Mouse (Mus musculus) embryo, embryonic 10 days (tissue): ENCODE measurements around the gene Csf2ra.
"Not testable (repeated sequence)": the region's sequence is repeated elsewhere in the genome, so short reads cannot be mapped to it uniquely, and the experiment has no call there.

Source experiments
- DNase-seq: peaks from one replicate; pipeline ENCODE4 v3.0.0-alpha.2; 2015; ENCODE audit warnings: low spot score

The Csf2ra gene

DNA sequence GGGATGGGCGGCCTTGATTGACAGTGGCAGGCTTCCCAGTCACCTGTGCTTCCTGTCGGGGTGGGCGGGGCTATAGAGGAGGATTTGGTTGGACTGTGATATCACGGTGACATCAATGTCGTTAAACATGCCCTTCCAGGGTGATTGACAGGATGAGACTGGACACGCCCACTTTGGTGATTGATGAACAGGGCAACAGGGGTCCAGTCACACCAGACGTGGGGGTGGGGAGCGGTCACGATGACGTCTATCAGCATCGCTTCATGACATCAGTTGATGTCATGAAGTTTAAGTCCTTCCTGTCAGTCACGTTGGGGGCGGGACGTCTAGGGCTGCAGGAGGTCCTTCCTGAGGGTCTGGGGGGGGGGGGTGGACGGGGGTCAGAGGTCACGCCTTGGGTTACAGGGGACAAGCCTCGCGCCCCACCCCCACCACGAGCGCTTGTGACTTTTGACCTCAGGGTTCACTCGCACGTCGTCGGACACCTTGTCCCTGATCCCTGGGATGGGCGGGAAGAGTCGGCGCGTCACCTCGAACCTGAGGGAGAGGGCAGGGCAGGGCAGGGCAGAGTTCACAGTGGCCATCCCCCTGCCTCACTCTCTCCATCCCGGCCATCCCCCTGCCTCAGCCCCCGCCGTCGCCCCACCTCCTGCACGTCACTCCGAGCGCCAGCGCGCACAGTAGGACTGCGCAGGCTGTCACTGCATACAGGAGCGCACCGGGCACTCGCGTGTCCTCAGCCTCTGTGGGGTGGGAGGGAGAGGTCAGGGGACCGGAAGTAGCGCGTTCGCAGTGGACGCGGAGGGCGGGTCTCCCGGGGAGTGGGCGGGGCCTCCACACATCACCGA, 3.3 kb downstream of the Csf2ra start:
- peak; percentile 25 for DNase-seq

DNA sequence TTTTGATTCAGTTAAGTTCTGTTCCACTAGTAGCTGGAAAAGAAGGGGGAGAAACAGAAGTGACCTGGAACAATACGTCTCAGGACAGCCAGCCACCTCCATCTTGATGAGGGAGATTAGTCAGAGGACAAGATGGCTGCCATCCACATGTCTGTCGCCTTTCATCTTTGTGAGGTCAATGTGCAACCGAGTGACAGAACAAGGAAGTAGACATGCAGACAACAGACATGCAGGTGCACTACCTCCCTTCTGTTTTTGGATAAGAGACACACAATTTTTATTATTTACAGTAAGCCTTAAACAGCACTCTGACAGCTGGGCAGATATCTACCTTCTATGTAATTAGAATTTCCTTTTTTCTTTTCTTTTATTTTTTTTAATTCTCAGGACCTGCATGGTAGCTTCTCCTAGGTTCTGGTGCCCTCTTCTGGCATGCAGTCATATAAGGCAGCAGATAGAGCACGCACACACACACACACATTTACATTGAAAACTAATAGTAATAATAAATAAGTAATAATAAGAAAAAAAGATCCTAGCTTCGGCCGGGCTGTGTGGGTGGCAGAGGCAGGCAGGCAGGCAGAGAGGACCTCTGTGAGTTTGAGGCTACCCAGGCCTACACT, 4.4 kb downstream of the Csf2ra start:
- DNase-seq, result peak; percentile 35

DNA sequence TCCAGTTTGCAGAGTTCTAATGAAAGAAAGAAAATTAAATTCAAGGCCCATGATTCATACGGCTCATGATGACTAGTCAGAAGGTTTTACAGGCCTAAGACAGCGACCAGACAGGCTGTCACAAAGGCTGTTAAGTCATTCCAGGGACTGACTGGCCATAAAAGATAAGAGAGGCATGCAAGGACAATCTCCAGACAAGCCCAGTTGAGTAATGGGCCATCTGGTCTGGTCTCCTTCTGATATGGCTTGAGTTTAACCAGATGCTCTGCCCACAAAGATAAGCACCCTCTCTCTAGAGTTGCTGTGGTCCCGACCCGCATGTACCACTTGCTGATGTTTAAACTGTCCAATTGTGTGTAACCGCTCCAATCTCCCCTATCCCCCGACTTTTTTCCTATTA, 20.7 kb downstream of the Csf2ra start:
- not testable (repeated sequence) for DNase-seq

DNA sequence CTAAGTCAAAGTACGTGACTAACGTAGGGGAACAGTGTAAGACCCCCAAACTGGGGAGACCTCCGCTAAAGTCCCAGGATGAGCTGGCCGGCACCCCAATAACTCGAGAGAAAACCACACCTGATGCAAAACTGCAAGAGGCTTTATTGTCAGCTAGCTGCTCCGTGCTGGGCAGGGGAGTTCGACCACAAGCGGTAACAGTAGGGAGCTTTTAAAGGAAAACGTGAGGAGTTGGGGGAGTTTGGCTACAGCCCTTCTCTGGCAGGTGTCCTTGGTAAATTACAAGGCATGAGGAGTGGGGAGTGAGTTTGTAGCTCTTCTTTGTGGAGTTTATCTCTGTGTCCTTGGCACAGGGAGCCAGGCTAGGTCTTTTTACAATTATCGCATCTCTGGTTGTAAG, 28.4 kb downstream of the Csf2ra start:
- DNase-seq, result peak; percentile 5

DNA sequence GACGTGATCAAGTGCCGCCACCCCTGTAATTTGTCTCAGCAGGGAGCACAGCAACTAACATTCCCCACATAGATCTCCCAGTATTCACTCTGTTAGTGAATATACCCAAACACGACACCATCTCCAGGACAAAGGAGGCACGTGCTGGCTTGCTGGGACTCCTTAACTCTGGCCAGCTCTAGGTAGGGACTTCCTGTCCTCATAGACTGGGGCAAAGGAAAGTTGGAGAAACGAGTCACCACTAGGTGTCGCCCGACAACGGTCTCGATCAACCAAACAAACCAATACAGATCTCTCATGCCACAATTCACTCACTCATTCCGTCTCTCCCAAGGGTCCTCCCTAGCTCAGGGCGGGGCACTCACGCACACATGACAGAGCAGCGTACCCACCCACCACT, 28.9 kb downstream of the Csf2ra start:
- peak; percentile 95 for DNase-seq

DNA sequence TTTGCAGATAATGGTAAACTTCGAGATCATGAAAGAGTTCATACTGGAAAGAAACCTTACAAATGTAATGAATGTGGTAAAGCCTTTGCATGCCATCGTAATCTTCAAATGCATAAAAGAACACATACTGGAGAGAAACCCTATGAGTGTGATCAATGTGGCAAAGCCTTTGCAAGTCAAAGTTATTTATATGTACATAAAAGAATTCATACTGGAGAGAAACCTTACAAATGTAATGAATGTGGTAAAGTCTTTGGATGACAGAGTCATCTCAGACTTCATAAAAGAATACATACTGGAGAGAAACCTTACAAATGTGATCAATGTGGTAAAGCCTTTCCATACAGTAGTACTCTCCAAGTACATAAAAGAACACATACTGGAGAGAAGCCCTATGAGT, 44.6 kb downstream of the Csf2ra start, which contains the start of gene Gm6020:
TSS of gene Gm6020 (plus strand) at position 301 of the 400 bp plus-strand sequence.
- DNase-seq, result not testable (repeated sequence)

DNA sequence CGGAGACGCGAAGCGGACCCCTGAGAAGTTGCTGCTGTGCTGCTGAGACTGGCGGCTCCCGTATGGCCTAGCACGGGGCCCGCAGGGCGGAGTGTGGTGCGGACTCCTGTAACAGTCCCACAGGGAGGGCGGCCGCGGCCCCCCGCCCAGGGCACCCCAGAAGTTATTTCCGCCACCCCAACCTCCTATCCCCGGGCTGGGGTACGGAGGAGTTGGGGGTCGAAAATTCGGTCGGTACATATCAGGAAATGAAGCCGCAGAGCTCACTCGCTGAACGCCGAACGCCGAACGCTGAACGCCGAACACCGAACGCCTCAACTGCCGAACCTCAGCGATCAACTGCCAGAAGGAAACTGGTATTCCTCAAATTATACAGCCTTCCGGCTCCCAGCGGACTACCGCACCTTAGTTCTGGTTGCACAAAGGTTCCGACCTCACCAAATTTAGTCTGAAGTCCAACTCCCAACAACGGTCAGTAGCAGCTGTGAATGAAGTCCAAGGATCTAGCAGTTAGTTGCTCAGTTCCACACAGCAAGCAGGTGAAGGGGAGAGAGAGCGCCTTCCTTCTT, 52.4 kb downstream of the Csf2ra start, which contains the start of gene Gm7102:
TSS of gene Gm7102 (minus strand) at position 554 of the 569 bp plus-strand sequence.
- peak; percentile 26 for DNase-seq
